Mouse (Mus musculus) embryo, embryonic 10.5 days (tissue): ENCODE measurements around the gene Tmem202.

Experiments
- DNase-seq: peaks from one replicate; pipeline ENCODE4 v3.0.0-alpha.2; 2015; ENCODE audit warnings: low spot score

Tmem202 gene

GRCm38 (mm10) chr9:59539441-59540137 is at the start of gene Tmem202, which contains the start of gene Hexa:
TSS of gene Tmem202 (minus strand) at chr9:59539847.
TSS of gene Hexa (plus strand) at chr9:59539540.
- DNase-seq, result peak; percentile 94

GRCm38 (mm10) chr9:59588710-59589671 is 49.3 kb upstream of the Tmem202 start:
- DNase-seq, result peak; percentile 56

DNA sequence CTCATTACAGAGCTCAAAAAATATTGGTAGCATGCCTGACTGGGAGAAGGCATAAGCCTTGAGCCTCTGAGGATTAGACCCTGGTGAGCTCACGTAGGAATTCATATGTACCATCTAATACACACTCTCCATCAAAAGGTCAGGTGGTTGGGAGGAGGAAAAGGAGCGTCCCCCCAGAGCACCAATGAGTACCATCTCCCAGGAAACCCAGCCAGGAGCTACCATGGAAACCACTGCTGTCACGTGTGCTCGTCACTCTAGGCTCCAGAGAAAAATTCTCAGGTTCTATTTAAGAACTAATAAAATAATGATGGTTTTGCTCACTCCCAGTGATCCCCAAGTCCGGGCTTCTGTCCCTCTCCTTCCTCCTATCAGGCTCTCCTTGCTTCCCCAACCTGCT is 48.6 kb upstream of the Tmem202 start:
- DNase-seq, result no peak

- DNase-seq, result peak; percentile 89
Measured at GRCm38 (mm10) chr9:59584871-59585308, 45.2 kb upstream of the Tmem202 start.

DNA sequence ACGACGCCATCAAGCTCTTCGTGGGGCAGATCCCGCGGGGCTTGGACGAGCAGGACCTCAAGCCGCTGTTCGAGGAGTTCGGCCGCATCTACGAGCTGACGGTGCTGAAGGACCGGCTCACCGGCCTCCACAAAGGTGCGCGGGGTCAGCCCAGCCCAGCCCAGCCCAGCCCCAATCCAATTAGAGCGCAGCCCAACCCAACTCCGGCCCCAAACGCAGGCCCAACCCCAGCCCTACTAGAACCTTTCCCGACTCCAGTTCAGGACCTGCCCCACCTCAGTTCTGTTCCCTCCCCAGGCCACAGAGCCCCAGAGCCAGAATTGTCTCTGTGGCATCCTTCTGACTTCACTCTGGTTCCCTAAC is 38.8 kb upstream of the Tmem202 start:
- DNase-seq, result no peak

GRCm38 (mm10) chr9:59577844-59578504 is 38.3 kb upstream of the Tmem202 start, which contains the start of gene Celf6:
TSS of gene Celf6 (plus strand) at chr9:59577917.
- peak; percentile 99 for DNase-seq

DNA sequence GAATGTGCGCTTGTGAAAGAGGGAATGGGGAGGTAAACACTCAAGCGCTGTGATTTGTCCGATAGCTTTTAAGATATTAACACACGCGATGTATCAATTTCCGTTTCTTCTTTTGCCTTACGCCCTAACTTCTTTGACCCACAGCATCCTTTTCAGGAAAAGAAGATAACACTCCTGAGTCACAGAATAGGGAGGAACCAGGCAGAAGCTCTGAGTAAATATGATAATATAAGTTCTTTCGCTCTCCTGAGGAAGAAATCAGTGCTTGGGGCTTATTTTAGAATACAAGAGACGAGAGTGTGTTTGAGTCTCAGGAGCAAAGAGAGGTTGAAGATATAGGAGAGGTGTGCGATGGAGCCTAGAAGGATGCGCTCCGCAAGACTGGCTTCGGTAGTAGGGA is 37.8 kb upstream of the Tmem202 start:
- peak; percentile 3 for DNase-seq

DNA sequence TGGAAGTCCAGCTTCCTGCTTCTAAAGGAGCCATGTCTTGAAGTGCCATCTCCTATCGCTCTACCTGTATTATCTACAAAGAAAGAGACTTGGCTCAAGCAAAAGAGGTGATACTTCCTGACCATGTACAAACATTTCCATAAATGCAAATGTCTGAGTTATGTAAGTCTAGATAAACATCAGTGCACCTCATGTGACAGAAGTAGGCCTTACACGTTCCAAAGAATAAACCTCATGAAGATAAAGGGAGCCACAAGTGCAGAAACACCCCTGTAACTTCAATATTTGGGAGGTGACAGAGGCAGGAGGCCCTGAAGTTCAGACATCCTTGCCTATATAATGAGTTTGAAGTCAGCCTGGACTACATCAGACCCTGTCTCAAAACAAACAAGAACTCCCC is 32.2 kb upstream of the Tmem202 start:
- no peak for DNase-seq

GRCm38 (mm10) chr9:59567111-59567510 is 27.5 kb upstream of the Tmem202 start:
- peak; percentile 80 for DNase-seq

DNA sequence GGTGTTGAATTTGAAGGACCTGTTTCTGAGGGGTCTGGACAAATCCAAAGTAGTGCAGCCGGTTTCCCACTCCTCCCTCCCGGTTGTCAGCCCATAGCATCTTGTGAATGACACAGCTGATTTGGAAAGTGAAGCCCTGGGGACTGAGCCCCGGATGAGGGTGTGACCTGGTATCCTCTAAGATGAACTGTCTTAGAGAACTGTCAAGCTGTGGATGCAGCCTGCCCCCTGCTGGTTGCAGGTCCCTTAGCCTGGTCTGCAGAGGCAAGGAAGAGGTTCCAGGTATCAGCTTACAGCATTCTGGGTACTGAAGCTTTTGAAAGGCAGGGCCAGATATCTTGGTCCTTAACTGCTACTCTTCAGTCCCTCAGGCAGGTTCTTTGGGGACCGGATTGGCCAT is 26.0 kb upstream of the Tmem202 start:
- peak; percentile 78 for DNase-seq

DNA sequence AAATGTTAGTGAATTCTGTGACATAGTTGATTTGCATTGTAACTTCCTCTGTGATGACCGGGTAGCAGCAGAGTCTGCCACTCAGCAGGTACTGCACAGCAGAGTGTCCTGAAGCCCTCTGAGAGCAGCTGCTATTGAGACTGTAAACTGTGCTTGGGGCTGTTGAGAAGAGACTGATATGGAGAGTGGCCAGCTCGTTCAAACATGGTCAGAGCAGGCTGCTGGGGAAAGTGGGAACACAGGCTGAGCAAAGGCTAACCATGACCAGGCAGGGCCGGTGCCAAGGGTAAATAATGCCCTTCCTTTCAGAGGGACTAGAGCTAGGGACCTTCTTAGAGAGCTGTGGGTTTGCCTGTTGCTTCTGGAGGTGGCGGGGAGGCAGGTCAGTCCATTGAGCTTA is 14.1 kb upstream of the Tmem202 start:
- DNase-seq, result no peak

- DNase-seq, result no peak
Measured at GRCm38 (mm10) chr9:59552610-59553009, 13.0 kb upstream of the Tmem202 start.

GRCm38 (mm10) chr9:59551620-59552031 is 12.0 kb upstream of the Tmem202 start:
- no peak for DNase-seq

DNA sequence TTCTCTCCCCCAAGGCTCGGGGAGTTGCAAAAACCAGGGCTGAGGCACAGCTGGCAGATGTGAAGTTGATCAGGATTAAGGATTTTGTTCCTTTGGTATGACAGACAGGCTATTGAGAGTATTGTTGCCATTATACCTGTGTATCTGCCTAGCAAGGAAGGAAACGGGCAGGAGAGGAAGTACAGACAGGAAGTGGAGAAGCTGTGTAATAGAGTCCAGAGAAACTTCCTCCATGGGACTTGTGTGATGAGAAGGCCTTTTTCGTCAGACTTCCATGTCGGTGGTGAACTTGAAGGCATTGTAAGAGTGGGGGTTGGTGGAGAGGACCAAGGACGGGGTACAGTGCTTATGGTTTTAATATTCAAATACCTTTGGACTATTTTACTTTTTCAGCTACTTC is 11.4 kb upstream of the Tmem202 start:
- no peak for DNase-seq

DNA sequence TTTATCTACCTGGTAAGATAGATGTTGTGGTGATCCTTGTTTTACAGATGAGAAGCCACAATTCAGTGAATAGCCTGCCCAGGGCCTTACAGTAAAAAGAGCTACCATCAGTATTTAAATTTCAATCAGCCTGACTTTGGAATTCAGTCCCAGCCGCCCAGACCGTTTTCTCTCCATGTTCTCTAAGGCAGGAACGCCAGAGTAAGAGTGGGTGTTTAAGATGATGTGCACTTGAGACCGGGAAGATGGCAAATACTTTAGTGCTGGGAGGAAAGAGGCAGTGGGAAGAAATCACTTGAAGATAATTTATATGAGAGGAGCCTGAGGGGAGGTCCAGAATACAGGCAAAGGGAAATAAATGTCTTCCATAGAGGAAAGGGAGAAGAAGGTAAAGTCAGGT is 10.4 kb upstream of the Tmem202 start:
- DNase-seq, result no peak

DNA sequence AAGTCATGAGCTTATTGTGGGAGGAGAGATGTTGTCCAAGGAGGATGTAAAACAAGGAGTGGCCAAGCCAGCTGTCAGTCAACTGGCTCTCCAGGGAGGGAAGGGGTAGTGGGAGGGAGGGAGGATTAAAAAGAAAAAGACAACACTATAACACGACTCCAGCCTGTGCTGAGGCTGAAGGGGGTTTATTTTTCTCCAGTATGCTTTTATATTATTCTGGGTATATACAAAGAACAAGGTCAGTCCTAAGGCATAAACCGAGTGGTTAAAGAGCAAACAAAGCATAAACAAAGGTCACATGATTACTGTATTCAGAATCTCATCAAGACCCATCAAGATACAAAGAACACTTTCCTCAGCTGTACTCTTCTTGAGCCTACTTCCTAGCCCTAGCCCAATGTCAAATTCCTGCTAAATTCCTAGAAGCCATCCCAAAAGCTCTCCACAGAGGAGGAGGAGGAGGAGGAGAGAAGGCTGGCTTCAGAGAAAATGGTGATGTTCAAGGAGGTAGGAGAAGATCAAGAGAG is 9.4 kb upstream of the Tmem202 start:
- no peak for DNase-seq

GRCm38 (mm10) chr9:59547869-59548268 is 8.2 kb upstream of the Tmem202 start:
- no peak for DNase-seq

- no peak for DNase-seq
Measured at GRCm38 (mm10) chr9:59544739-59545138, 5.1 kb upstream of the Tmem202 start.

GRCm38 (mm10) chr9:59542766-59543324 is 3.2 kb upstream of the Tmem202 start:
- DNase-seq, result no peak

DNA sequence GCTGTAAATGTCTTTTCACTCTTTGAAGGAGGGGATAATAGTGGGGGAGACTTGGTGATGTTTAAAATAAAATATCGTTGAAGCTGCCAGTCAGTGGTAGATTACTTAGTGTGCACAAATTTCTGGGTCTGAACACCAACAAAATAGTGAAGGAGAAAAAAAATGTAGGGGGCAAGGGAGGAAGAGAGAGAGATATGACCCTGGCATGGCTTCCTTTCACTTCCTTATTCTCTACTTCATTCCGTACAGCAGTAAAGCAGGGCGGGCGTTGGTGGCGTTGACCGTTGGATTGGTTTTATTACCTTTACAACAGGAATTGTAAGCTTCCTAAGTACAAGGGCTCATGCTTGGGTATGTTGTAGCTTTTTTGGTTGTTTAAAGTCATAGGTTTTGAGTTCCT is 2.0 kb upstream of the Tmem202 start:
- DNase-seq, result no peak

DNA sequence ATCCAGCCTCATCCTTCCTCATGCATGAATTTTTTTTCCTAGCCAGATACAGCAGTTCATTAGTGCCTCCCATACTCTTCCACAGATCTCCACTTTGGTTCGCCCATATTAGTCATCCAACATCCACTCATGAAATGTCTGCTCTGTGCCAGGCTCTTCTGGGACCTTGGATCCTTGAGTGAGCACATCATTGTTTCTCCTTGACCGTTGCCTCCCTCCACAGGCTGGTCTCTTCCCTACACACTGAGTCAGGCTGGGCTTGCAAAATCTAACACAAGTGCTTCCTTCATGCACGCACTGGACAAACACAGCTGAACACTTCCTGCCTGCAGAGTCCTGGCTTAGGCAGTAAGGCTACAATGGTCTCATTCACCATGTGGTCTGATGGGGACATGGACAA is 2.0 kb downstream of the Tmem202 start:
- DNase-seq, result no peak

GRCm38 (mm10) chr9:59533889-59534288 is 5.8 kb downstream of the Tmem202 start:
- DNase-seq, result no peak
